ENCODE assay signal across 8 mouse cellular contexts in genomic region chr1:55087401-55087904, GRCm38 (mm10). TPM values are rescaled to one million over a fixed set of nuclear protein-coding genes. Genes with fewer than 3 reads are reported as not detected.
DNase-seq lines count a peak whose midpoint lies in the region; ATAC-seq and TF ChIP-seq lines count a peak whose summit lies in the region.

No protein-coding gene starts in this region.

- peak; percentile 85 for ATAC-seq in intestine, embryonic 16.5 days

- H3K36me3 ChIP-seq in intestine, embryonic 16.5 days (ENCODE audit: control insufficient read depth, insufficient read depth, low read length), result peaks cover 22% of the 10 kb centered on the region

- intact Hi-C loops in gastrocnemius, adult 2 months (cut with DNase I), result loop anchor here (2.0 kb wide), 2 partner anchors 35 to 61 kb away; partner anchors contain the start of genes Coq10b and Sf3b1

- DNase-seq in adrenal gland, adult 8-10 months, result peak; percentile 65
- DNase-seq in adrenal gland, adult 2 months, result no peak
- DNase-seq in right cerebral cortex, postnatal 4 days, result peak; percentile 67
- DNase-seq in right cerebral cortex, adult 18-20 months, result no peak
- peak; percentile 88 for DNase-seq in gastrocnemius, adult 2 months
- peak; percentile 82 for DNase-seq in mesoderm, embryonic 11.5 days (ENCODE audit: low read depth, low spot score)
- no peak for DNase-seq in embryo, embryonic 11 days

- peak overlapping the region; percentile 99 for H3K9ac ChIP-seq in intestine, embryonic 16.5 days (ENCODE audit: low read depth, low read length)

- no peaks in the 10 kb centered on the region for H3K27me3 ChIP-seq in intestine, embryonic 16.5 days (replicated peaks; ENCODE audit: control insufficient read depth, insufficient read depth, low read length)

- H3K4me2 ChIP-seq in intestine, embryonic 16.5 days (ENCODE audit: low read depth, low read length), result peak overlapping the region; percentile 69

- H3K27ac ChIP-seq in gastrocnemius, adult 2 months, result peak overlapping the region; percentile 99
- H3K27ac ChIP-seq in intestine, embryonic 16.5 days (ENCODE audit: low read length), result peak overlapping the region; percentile 98

- peak overlapping the region; percentile 92 for H3K4me3 ChIP-seq in gastrocnemius, adult 2 months
- H3K4me3 ChIP-seq in intestine, embryonic 16.5 days (ENCODE audit: low read length), result peak overlapping the region; percentile 96

- no peak for TF ChIP-seq CTCF in gastrocnemius, adult 2 months (IDR thresholded peaks at IDR 0.05)

- H3K4me1 ChIP-seq in intestine, embryonic 16.5 days (ENCODE audit: control insufficient read depth, insufficient read depth, low read length), result peaks cover 15% of the 10 kb centered on the region

- WGBS in intestine, embryonic 16.5 days, result under 1% methylated on average over 52 of the region's 57 CpGs

- no peaks in the 10 kb centered on the region for H3K9me3 ChIP-seq in intestine, embryonic 16.5 days (ENCODE audit: control insufficient read depth, low read length)

RNA-seq across cellular contexts. Expression of gene Hspe1, which starts 0.5 kb away (rescaled TPM):
- total RNA-seq in adrenal gland, adult 8-10 months (2022), result 1,000 to 10,000 TPM in 1 of 4 experiments, 100 to 1,000 TPM in 3; 299 to 1,036 (median 606) TPM
- 100 to 1,000 TPM; 618 to 826 TPM for total RNA-seq in adrenal gland, adult 2 months (2021)
- polyA plus RNA-seq in adrenal gland, adult 2 months (2012; rRNA removed), result 64.2 and 81.1 TPM in 2 replicates
- 100 to 1,000 TPM in 1 of 2 experiments, 10 to 100 TPM in 1; 77.1 to 120 TPM for total RNA-seq in gastrocnemius, adult 2 months (2021)
- polyA plus RNA-seq in intestine, embryonic 16.5 days (2015; fragmentation: Nextera tagmentation; extraction: Ambion mirVana), result 686 and 742 TPM in 2 replicates

RNA-seq across cellular contexts. Expression of gene Hspd1, which starts 0.6 kb away (rescaled TPM):
- 1,000 to 10,000 TPM in 2 of 4 experiments, 100 to 1,000 TPM in 2; 545 to 1,761 (median 966) TPM for total RNA-seq in adrenal gland, adult 8-10 months (2022)
- 1,000 to 10,000 TPM; 1,172 to 1,353 TPM for total RNA-seq in adrenal gland, adult 2 months (2021)
- polyA plus RNA-seq in adrenal gland, adult 2 months (2012; rRNA removed), result 38.9 and 40.1 TPM in 2 replicates
- total RNA-seq in gastrocnemius, adult 2 months (2021), result 100 to 1,000 TPM; 156 to 249 TPM
- 681 and 748 TPM in 2 replicates for polyA plus RNA-seq in intestine, embryonic 16.5 days (2015; fragmentation: Nextera tagmentation; extraction: Ambion mirVana)

RNA-seq across cellular contexts. Expression of gene Coq10b, which starts 34.9 kb away (rescaled TPM):
- 100 to 1,000 TPM; 100 to 138 (median 107) TPM for total RNA-seq in adrenal gland, adult 8-10 months (2022)
- total RNA-seq in adrenal gland, adult 2 months (2021), result 100 to 1,000 TPM in 1 of 2 experiments, 10 to 100 TPM in 1; 89.5 to 135 TPM
- 24.3 and 24.4 TPM in 2 replicates for polyA plus RNA-seq in adrenal gland, adult 2 months (2012; rRNA removed)
- 10 to 100 TPM; 13.7 to 17.0 TPM for total RNA-seq in gastrocnemius, adult 2 months (2021)
- polyA plus RNA-seq in intestine, embryonic 16.5 days (2015; fragmentation: Nextera tagmentation; extraction: Ambion mirVana), result 13.8 and 15.8 TPM in 2 replicates

RNA-seq across cellular contexts. Expression of gene Mob4, which starts 43.6 kb away (rescaled TPM):
- 100 to 1,000 TPM; 120 to 399 (median 199) TPM for total RNA-seq in adrenal gland, adult 8-10 months (2022)
- total RNA-seq in adrenal gland, adult 2 months (2021), result 100 to 1,000 TPM; 136 to 390 TPM
- polyA plus RNA-seq in adrenal gland, adult 2 months (2012; rRNA removed), result 14.5 and 24.4 TPM in 2 replicates
- total RNA-seq in gastrocnemius, adult 2 months (2021), result 10 to 100 TPM; 34.2 to 41.9 TPM
- 139 and 155 TPM in 2 replicates for polyA plus RNA-seq in intestine, embryonic 16.5 days (2015; fragmentation: Nextera tagmentation; extraction: Ambion mirVana)

Comparison
In these comparisons a context has a peak if more than half of its experiments do, and no peak if none do; other contexts are left out.
1. DNase-seq: peak in adrenal gland, adult 8-10 months (single experiment), right cerebral cortex, postnatal 4 days (single experiment), gastrocnemius, adult 2 months (single experiment) and mesoderm, embryonic 11.5 days (single experiment); none in adrenal gland, adult 2 months (single experiment), right cerebral cortex, adult 18-20 months (single experiment) and embryo, embryonic 11 days (single experiment).
2. RNA of gene Coq10b, which starts 34.9 kb away (total RNA-seq): 89.5 to 135 TPM in adrenal gland, adult 2 months and 100 to 138 TPM in adrenal gland, adult 8-10 months; 13.7 to 17.0 TPM in gastrocnemius, adult 2 months; every median in the first group is over 4 times any median in the second.